Mouse (Mus musculus) thymus, adult 2 months (tissue): ENCODE measurements at regions not wholly inside any gene's neighbourhood (a gene's known extent, or its start where the extent isn't known, plus 50 kb on each side); places are given as distances from the start of the nearest gene placed in this dataset.

Experiments used
- DNase-seq: peaks from one replicate; pipeline ENCODE4 v3.0.0; 2021
- H3K27ac ChIP-seq: fragments of 200-500 bp; 2 replicates; pipeline ENCODE4 v1.5.1; 2012; ENCODE audit warnings: low read length, control low read depth; ENCODE audit not compliant: control insufficient read depth, insufficient read depth
- H3K27me3 ChIP-seq: fragments of 200-500 bp; 2 replicates; pipeline ENCODE4 v1.6.1; 2012; ENCODE audit warnings: mild to moderate bottlenecking, low read length, moderate library complexity, mixed read lengths; ENCODE audit not compliant: control insufficient read depth, insufficient read depth
- H3K36me3 ChIP-seq: fragments of 200-500 bp; 2 replicates; pipeline ENCODE4 v1.6.1; 2012; ENCODE audit warnings: mild to moderate bottlenecking, low read length, moderate library complexity; ENCODE audit not compliant: control insufficient read depth, insufficient read depth
- H3K4me1 ChIP-seq: fragments of 200-500 bp; replicated peaks from 2 replicates; pipeline ENCODE4 v1.6.1; 2012; ENCODE audit warnings: low read length; ENCODE audit not compliant: control insufficient read depth, insufficient read depth
- H3K4me3 ChIP-seq: fragments of 200-500 bp; 2 replicates; pipeline ENCODE4 v1.5.1; 2012; ENCODE audit warnings: mild to moderate bottlenecking, low read length, control low read depth, moderate library complexity; ENCODE audit not compliant: control insufficient read depth, insufficient read depth
- CTCF ChIP-seq: fragments of 200-500 bp; IDR thresholded peaks from 2 replicates; pipeline ENCODE4 v1.5.1; 2012; ENCODE audit warnings: mild to moderate bottlenecking, control low read depth, low read length, moderate library complexity, borderline replicate concordance; ENCODE audit not compliant: control insufficient read depth, poor library complexity, insufficient read depth; ENCODE audit errors: extremely low read depth
- POLR2A ChIP-seq: fragments of 200-500 bp; IDR thresholded peaks from 2 replicates; pipeline ENCODE4 v1.6.1; 2012; ENCODE audit warnings: mild to moderate bottlenecking, low read length, control low read depth, moderate library complexity; ENCODE audit not compliant: control insufficient read depth, poor library complexity, insufficient read depth; ENCODE audit errors: extremely low read depth
- WGBS: fragments of 180-500 bp; shearing (Covaris S2); methylation state at CpG from one replicate; pipeline ENCODE4 v1.1.7; 2018; 5-methylcytosine and 5-hydroxymethylcytosine counted together

GRCm38 (mm10) chr10:19491513-19492380, 100.0 kb upstream of the Ifngr1 start:
- no peak overlapping the region for H3K27ac ChIP-seq
- 48% methylated on average over 21 of the region's 21 CpGs for WGBS
- H3K36me3 ChIP-seq: no peaks in the 10 kb centered on the region
- TF ChIP-seq CTCF: peak; percentile 79; the same call in 1 of the 2 replicates
- TF ChIP-seq POLR2A: no peak
- no peaks in the 10 kb centered on the region for H3K27me3 ChIP-seq
- H3K4me3 ChIP-seq: no peak overlapping the region
- peak; percentile 77 for DNase-seq
- H3K4me1 ChIP-seq: peaks cover 17% of the 10 kb centered on the region

GRCm38 (mm10) chr10:19494461-19495105, 97.2 kb upstream of the Ifngr1 start:
- no peaks in the 10 kb centered on the region for H3K27me3 ChIP-seq
- H3K4me3 ChIP-seq: no peak overlapping the region
- H3K36me3 ChIP-seq: no peaks in the 10 kb centered on the region
- TF ChIP-seq CTCF: no peak
- TF ChIP-seq POLR2A: no peak
- no peak for DNase-seq
- WGBS: 13% methylated on average over 9 of the region's 9 CpGs
- H3K27ac ChIP-seq: no peak overlapping the region; the same call in 1 of the 2 replicates
- H3K4me1 ChIP-seq: peaks cover 19% of the 10 kb centered on the region

- H3K4me3 ChIP-seq: no peak overlapping the region
- 34% methylated on average over 4 of the region's 4 CpGs for WGBS
- TF ChIP-seq POLR2A (no peak), CTCF (no peak)
These were observed 93.6 kb upstream of the Ifngr1 start for GRCm38 (mm10) chr10:19498112-19498511.

GRCm38 (mm10) chr10:19502874-19503273, 88.9 kb upstream of the Ifngr1 start:
- Histone ChIP-seq H3K27me3 (no peaks in the 10 kb centered on the region), H3K4me1 (peaks cover 22% of the 10 kb centered on the region), H3K4me3 (no peak overlapping the region), H3K27ac (no peak overlapping the region), H3K36me3 (no peaks in the 10 kb centered on the region)
- DNase-seq: no peak
- TF ChIP-seq POLR2A: no peak
- no peak for TF ChIP-seq CTCF
- 97% methylated on average over 4 of the region's 4 CpGs for WGBS

More at GRCm38 (mm10) chr10:19498112-19498511, 93.6 kb upstream of the Ifngr1 start:
- Histone ChIP-seq H3K27ac (peak overlapping the region; percentile 33; the same call in 1 of the 2 replicates), H3K36me3 (no peaks in the 10 kb centered on the region), H3K4me1 (peaks cover 9% of the 10 kb centered on the region), H3K27me3 (no peaks in the 10 kb centered on the region)
- DNase-seq: no peak

- DNase-seq: no peak
- 28% methylated on average over 8 of the region's 8 CpGs for whole genome bisulfite sequencing
- Histone ChIP-seq H3K27ac (peak overlapping the region; percentile 34; the same call in 1 of the 2 replicates), H3K27me3 (no peaks in the 10 kb centered on the region), H3K4me3 (no peak overlapping the region), H3K36me3 (no peaks in the 10 kb centered on the region), H3K4me1 (peaks cover 18% of the 10 kb centered on the region)
- TF ChIP-seq POLR2A (no peak), CTCF (no peak)
These were observed 87.6 kb upstream of the Ifngr1 start for GRCm38 (mm10) chr10:19503846-19504765.

GRCm38 (mm10) chr10:19505174-19505573, 86.6 kb upstream of the Ifngr1 start:
- WGBS: 95% methylated on average over 1 of the region's 1 CpGs
- no peak for DNase-seq

More at GRCm38 (mm10) chr10:19505174-19505573, 86.6 kb upstream of the Ifngr1 start:
- Histone ChIP-seq H3K4me3 (no peak overlapping the region), H3K4me1 (peaks cover 18% of the 10 kb centered on the region), H3K27me3 (no peaks in the 10 kb centered on the region), H3K27ac (no peak overlapping the region), H3K36me3 (no peaks in the 10 kb centered on the region)
- no peak for TF ChIP-seq POLR2A
- TF ChIP-seq CTCF: no peak
